Mouse (Mus musculus) cerebellum, adult 2 months (tissue): ENCODE measurements around the gene Gm20422.

Experiments used
- CTCF ChIP-seq: fragments of 200-500 bp; IDR thresholded peaks from 2 replicates; pipeline ENCODE4 v1.5.1; 2011; ENCODE audit warnings: low read depth, mild to moderate bottlenecking, control low read depth, low read length, moderate library complexity, borderline replicate concordance; ENCODE audit not compliant: insufficient read depth
- POLR2A ChIP-seq: fragments of 200-500 bp; IDR thresholded peaks from 2 replicates; pipeline ENCODE4 v1.6.1; 2011; ENCODE audit warnings: low read length, control low read depth, borderline replicate concordance; ENCODE audit not compliant: insufficient read depth

GRCm38 (mm10) chr8:69796721-69797345 is 22.1 kb upstream of the Gm20422 start:
- no peak for TF ChIP-seq POLR2A
- TF ChIP-seq CTCF: no peak
